Mouse (Mus musculus) thymus, adult 2 months (tissue): Measurements from ENCODE around the gene Scfd2.

Experiments used
- CTCF ChIP-seq: fragments of 200-500 bp; IDR thresholded peaks from 2 replicates; pipeline ENCODE4 v1.5.1; 2012; ENCODE audit warnings: mild to moderate bottlenecking, control low read depth, low read length, moderate library complexity, borderline replicate concordance; ENCODE audit not compliant: control insufficient read depth, poor library complexity, insufficient read depth; ENCODE audit errors: extremely low read depth
- POLR2A ChIP-seq: fragments of 200-500 bp; IDR thresholded peaks from 2 replicates; pipeline ENCODE4 v1.6.1; 2012; ENCODE audit warnings: mild to moderate bottlenecking, low read length, control low read depth, moderate library complexity; ENCODE audit not compliant: control insufficient read depth, poor library complexity, insufficient read depth; ENCODE audit errors: extremely low read depth

DNA sequence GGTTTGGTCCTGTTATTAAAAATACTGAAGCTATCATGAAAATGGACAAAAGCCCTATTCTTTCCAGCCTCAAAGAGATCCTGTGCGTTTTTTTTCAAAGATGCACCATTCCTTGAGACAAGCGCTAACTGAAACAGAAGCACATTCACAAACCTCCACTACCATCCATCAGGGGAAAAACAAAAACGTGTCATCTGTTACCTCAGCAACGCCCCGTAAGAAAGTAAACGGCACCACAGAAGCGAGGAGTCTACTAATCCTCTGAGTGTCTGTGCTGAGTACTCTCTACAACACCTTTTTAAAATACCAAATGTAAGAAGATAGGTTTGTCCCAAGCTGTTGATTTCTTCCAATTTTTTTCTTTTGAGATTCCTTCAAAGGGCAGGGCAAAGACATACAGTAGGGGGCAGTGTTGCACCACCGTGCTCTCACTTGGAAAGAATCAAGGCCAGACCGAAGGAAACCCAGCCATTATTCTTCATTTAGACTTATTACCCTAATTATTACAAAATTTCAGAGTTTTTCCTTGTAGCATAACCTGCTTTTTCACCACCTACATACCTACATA lies 97.9 kb downstream of the Scfd2 start:
- TF ChIP-seq POLR2A: no peak
- TF ChIP-seq CTCF: no peak
